Mouse (Mus musculus) midbrain, embryonic 12.5 days (tissue): ENCODE measurements around the gene Peli2. TPM values are rescaled to one million over a fixed set of nuclear protein-coding genes. Genes with fewer than 3 reads are reported as not detected.

ENCODE experiments used
- ATAC-seq: fragments of 200-750 bp; cut with Nextera tagmentation; 2 replicates; pipeline ENCODE4 v1.8.0; 2017; ENCODE audit warnings: low read depth, moderate TSS enrichment, moderate library complexity; ENCODE audit not compliant: low FRiP score
- H3K27ac ChIP-seq: fragments of 300-500 bp; sonication (generic); replicated peaks from 2 replicates; pipeline ENCODE4 v1.5.1; 2016; ENCODE audit warnings: mild to moderate bottlenecking
- H3K27me3 ChIP-seq: fragments of 300-500 bp; sonication (generic); 2 replicates; pipeline ENCODE4 v1.6.1; 2016; ENCODE audit warnings: mild to moderate bottlenecking
- H3K36me3 ChIP-seq: fragments of 300-500 bp; sonication (generic); 2 replicates; pipeline ENCODE4 v1.6.1; 2016
- H3K4me1 ChIP-seq: fragments of 300-500 bp; sonication (generic); 2 replicates; pipeline ENCODE4 v1.6.1; 2016
- H3K4me2 ChIP-seq: fragments of 300-500 bp; sonication (generic); replicated peaks from 2 replicates; pipeline ENCODE4 v1.6.1; 2016; ENCODE audit warnings: mild to moderate bottlenecking, moderate library complexity
- H3K4me3 ChIP-seq: fragments of 300-500 bp; sonication (generic); 2 replicates; pipeline ENCODE4 v1.5.1; 2016; ENCODE audit warnings: mild to moderate bottlenecking
- H3K9ac ChIP-seq: fragments of 300-500 bp; sonication (generic); replicated peaks from 2 replicates; pipeline ENCODE4 v1.6.1; 2016; ENCODE audit warnings: mild to moderate bottlenecking, moderate library complexity
- H3K9me3 ChIP-seq: fragments of 300-500 bp; sonication (generic); 2 replicates; pipeline ENCODE4 v1.6.1; 2016; ENCODE audit warnings: mild to moderate bottlenecking
- WGBS: fragments of 180-500 bp; shearing (Covaris S2); methylation state at CpG from one replicate; pipeline ENCODE4 v1.1.7; 2016; 5-methylcytosine and 5-hydroxymethylcytosine counted together
- polyA plus RNA-seq: library from polyadenylated mRNA; unstranded; fragments of >200 nt; fragmentation: Nextera tagmentation; extraction: Ambion mirVana; gene quantifications from 2 replicates; pipeline ENCODE4 v1.2.1, GENCODE M21; 2016

Peli2 gene
- polyA plus RNA-seq, 1 experiment from 2014 or later: 15.9 TPM

GRCm38 (mm10) chr14:48303841-48304240, 183.2 kb downstream of the Peli2 start:
- H3K4me2 ChIP-seq: no peak overlapping the region
- H3K27ac ChIP-seq: no peak overlapping the region
- no peaks in the 10 kb centered on the region for H3K4me1 ChIP-seq
- no peak for ATAC-seq
- H3K9ac ChIP-seq: no peak overlapping the region
- no peak overlapping the region for H3K4me3 ChIP-seq
- whole genome bisulfite sequencing: 91% methylated on average over 9 of the region's 9 CpGs
- H3K27me3 ChIP-seq: no peaks in the 10 kb centered on the region
- H3K36me3 ChIP-seq: no peaks in the 10 kb centered on the region
- H3K9me3 ChIP-seq: no peaks in the 10 kb centered on the region; the same call in none of the 2 replicates

- no peaks in the 10 kb centered on the region for H3K27me3 ChIP-seq
- no peaks in the 10 kb centered on the region for H3K36me3 ChIP-seq
- ATAC-seq: no peak
- H3K27ac ChIP-seq: no peak overlapping the region
- 76% methylated on average over 3 of the region's 3 CpGs for WGBS
- no peak overlapping the region for H3K4me3 ChIP-seq
- no peaks in the 10 kb centered on the region for H3K4me1 ChIP-seq
- H3K9me3 ChIP-seq: no peaks in the 10 kb centered on the region
- no peak overlapping the region for H3K4me2 ChIP-seq
- H3K9ac ChIP-seq: no peak overlapping the region
Observed at GRCm38 (mm10) chr14:48313234-48313633, 192.6 kb downstream of the Peli2 start.

DNA sequence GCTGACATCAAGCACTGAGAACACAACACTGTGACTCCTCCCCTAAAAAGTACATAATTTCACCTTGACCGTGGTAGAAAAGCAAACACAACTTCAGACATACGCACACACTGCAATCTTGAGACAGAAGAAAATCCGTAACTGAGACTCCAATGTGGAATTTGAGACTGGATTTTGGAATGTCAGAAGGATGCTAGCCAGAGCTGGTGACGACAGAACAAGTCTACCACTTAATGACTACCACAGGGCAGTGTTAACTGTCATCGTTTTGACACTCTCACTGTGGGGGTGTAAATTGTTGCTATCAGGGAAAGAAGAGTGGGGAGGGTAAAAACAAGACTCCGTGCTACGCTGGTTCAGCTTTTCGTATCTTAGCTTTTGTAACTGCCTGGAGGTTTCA, 195.8 kb downstream of the Peli2 start:
- no peak overlapping the region for H3K9ac ChIP-seq
- no peaks in the 10 kb centered on the region for H3K9me3 ChIP-seq
- no peaks in the 10 kb centered on the region for H3K4me1 ChIP-seq
- no peak overlapping the region for H3K4me3 ChIP-seq
- H3K4me2 ChIP-seq: no peak overlapping the region
- no peak for ATAC-seq
- H3K27ac ChIP-seq: no peak overlapping the region
- no peaks in the 10 kb centered on the region for H3K27me3 ChIP-seq
- 86% methylated on average over 8 of the region's 8 CpGs for WGBS
- no peaks in the 10 kb centered on the region for H3K36me3 ChIP-seq

DNA sequence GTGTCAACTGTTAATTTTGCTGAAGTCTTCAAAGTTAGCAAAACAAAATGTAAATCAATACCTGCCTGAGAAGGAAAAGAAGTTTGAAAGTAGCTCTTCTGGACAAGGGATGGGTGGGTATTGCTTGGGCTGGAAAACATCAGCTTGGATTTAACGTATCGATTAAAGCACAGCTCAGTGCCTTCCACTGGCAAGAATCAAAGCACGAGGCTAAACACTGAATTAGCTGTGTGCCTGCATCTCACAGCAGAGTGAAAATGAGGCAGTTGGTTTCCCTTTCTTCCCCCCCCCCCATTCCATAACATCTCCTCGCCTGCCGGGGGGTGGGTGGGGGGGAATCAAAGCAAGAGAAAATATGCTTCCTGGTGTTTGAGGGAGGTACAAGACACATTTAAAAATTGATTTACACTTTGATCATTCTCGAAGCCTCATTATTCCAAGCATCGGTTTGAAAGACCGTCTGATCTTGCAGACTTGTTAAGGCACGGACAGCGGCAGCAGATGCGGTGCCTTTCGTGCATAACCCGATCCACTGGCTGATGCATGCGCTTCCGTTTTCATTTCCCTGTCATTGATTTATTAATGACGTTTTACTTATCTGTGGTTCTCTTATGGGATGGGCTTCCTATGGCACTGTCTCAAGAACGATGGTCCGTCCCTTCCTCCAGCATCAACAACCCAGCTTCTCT, 203.3 kb downstream of the Peli2 start:
- WGBS: 84% methylated on average over 18 of the region's 18 CpGs
- Histone ChIP-seq H3K4me2 (no peak overlapping the region), H3K4me1 (no peaks in the 10 kb centered on the region), H3K9me3 (no peaks in the 10 kb centered on the region), H3K9ac (no peak overlapping the region), H3K36me3 (no peaks in the 10 kb centered on the region), H3K27me3 (no peaks in the 10 kb centered on the region), H3K27ac (no peak overlapping the region), H3K4me3 (no peak overlapping the region)
- no peak for ATAC-seq

DNA sequence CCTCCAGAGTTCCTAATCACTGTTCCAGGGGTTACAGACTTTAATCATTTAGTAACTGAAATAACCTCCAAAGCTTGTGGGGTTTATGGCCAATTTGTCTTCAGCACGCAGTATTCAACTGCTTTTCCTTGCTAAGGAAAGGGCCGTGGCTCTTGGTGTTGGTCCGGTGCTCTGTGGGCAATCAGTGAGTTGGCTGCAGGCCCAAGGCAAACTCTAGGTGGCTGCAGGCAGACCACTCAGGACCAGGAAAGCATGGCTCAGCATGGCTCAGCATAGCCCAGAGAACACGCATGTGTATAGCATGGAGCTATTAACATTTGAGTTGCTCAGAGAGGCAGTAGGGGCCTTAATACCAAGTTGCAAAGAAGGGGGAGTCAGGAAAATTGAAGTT, 203.8 kb downstream of the Peli2 start:
- no peaks in the 10 kb centered on the region for H3K27me3 ChIP-seq
- H3K9me3 ChIP-seq: no peaks in the 10 kb centered on the region
- 92% methylated on average over 4 of the region's 4 CpGs for WGBS
- H3K4me2 ChIP-seq: no peak overlapping the region
- no peaks in the 10 kb centered on the region for H3K4me1 ChIP-seq
- no peak overlapping the region for H3K27ac ChIP-seq
- H3K36me3 ChIP-seq: no peaks in the 10 kb centered on the region
- ATAC-seq: no peak
- H3K9ac ChIP-seq: no peak overlapping the region
- no peak overlapping the region for H3K4me3 ChIP-seq

GRCm38 (mm10) chr14:48327746-48328145, 207.1 kb downstream of the Peli2 start:
- 78% methylated on average over 3 of the region's 3 CpGs for WGBS
- peaks cover 16% of the 10 kb centered on the region for H3K4me1 ChIP-seq
- H3K4me3 ChIP-seq: no peak overlapping the region
- no peaks in the 10 kb centered on the region for H3K36me3 ChIP-seq
- H3K4me2 ChIP-seq: no peak overlapping the region
- peaks cover 12% of the 10 kb centered on the region for H3K27me3 ChIP-seq
- H3K27ac ChIP-seq: no peak overlapping the region
- ATAC-seq: no peak
- H3K9ac ChIP-seq: no peak overlapping the region
- H3K9me3 ChIP-seq: no peaks in the 10 kb centered on the region

GRCm38 (mm10) chr14:48329716-48330365, 209.2 kb downstream of the Peli2 start:
- 91% methylated on average over 12 of the region's 12 CpGs for WGBS
- Histone ChIP-seq H3K27ac (no peak overlapping the region), H3K36me3 (no peaks in the 10 kb centered on the region), H3K9ac (no peak overlapping the region), H3K9me3 (no peaks in the 10 kb centered on the region), H3K4me2 (no peak overlapping the region), H3K27me3 (peaks cover 21% of the 10 kb centered on the region), H3K4me1 (peaks cover 23% of the 10 kb centered on the region), H3K4me3 (no peak overlapping the region)
- no peak for ATAC-seq
